Mouse (Mus musculus): Measurements from ENCODE around the gene Plekha5.
"Not testable (repeated sequence)": the region's sequence is repeated elsewhere in the genome, so short reads cannot be mapped to it uniquely, and the experiment has no call there.

DNA sequence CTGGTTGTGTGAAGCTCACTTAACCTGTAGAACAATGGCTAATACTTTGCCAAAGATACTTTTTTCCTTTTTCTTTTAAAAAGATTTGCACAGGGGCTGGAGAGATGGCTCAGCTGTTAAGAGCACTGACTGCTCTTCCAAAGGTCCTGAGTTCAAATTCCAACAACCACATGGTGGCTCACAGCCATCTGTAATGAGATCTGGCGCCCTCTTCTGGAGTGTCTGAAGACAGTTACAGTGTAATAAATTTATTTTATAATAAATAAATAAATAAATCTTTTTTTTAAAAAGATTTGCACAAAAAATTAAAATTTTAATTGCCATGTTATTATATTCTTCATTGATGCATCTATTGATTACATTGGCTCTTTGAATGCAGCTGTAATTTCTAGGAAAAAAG, 77.0 kb downstream of the Plekha5 start:
- not testable (repeated sequence) for TF ChIP-seq ZC3H11A (IDR thresholded peaks at IDR 0.05; ENCODE audit: borderline replicate concordance, low read depth, low read length); CHD2 (IDR thresholded peaks at IDR 0.05; ENCODE audit: low read depth, low read length); HCFC1 (IDR thresholded peaks at IDR 0.05; ENCODE audit: borderline replicate concordance, insufficient read depth, low read length); MAFK (IDR thresholded peaks at IDR 0.05; ENCODE audit: insufficient read depth, low read depth, low read length); ZNF384 (IDR thresholded peaks at IDR 0.05; ENCODE audit: low read depth, low read length)

Measured in ES-E14 (cell line).